Mouse (Mus musculus): ENCODE measurements around the gene Nrarp. TPM values are rescaled to one million over a fixed set of nuclear protein-coding genes. Genes with fewer than 3 reads are reported as not detected.

Nrarp gene
- polyA plus RNA-seq, 1 experiment from 2014 or later: 72.1 TPM

GRCm38 (mm10) chr2:25151280-25151956, 29.1 kb upstream of the Nrarp start:
- H3K4me3 ChIP-seq (ENCODE audit: low read depth, low read length): no peak overlapping the region
- H3K9me3 ChIP-seq (ENCODE audit: control insufficient read depth, low read length): no peaks in the 10 kb centered on the region
- H3K36me3 ChIP-seq (ENCODE audit: control insufficient read depth, insufficient read depth, low read length): no peaks in the 10 kb centered on the region
- DNase-seq (ENCODE audit: low spot score) (no peak), ATAC-seq (replicated peaks; ENCODE audit: low FRiP score) (no peak)
- WGBS: 73% methylated on average over 4 of the region's 4 CpGs
- no peaks in the 10 kb centered on the region for H3K27me3 ChIP-seq (ENCODE audit: control insufficient read depth, insufficient read depth, low read length)
- H3K4me1 ChIP-seq (replicated peaks; ENCODE audit: control insufficient read depth, insufficient read depth, low read length): no peaks in the 10 kb centered on the region
- H3K4me2 ChIP-seq (ENCODE audit: low read depth, low read length, severe bottlenecking): no peak overlapping the region
- no peak overlapping the region for H3K27ac ChIP-seq (ENCODE audit: low read depth, low read length)
- no peak overlapping the region for H3K9ac ChIP-seq (ENCODE audit: low read length)

- no peak overlapping the region for H3K4me3 ChIP-seq (ENCODE audit: low read depth, low read length)
- DNase-seq (ENCODE audit: low spot score) (no peak), ATAC-seq (replicated peaks; ENCODE audit: low FRiP score) (no peak)
- no peaks in the 10 kb centered on the region for H3K27me3 ChIP-seq (ENCODE audit: control insufficient read depth, insufficient read depth, low read length)
- no peaks in the 10 kb centered on the region for H3K4me1 ChIP-seq (replicated peaks; ENCODE audit: control insufficient read depth, insufficient read depth, low read length)
- H3K9ac ChIP-seq (ENCODE audit: low read length): no peak overlapping the region
- WGBS: 92% methylated on average over 3 of the region's 3 CpGs
- H3K27ac ChIP-seq (ENCODE audit: low read depth, low read length): no peak overlapping the region
- H3K9me3 ChIP-seq (ENCODE audit: control insufficient read depth, low read length): no peaks in the 10 kb centered on the region
- H3K4me2 ChIP-seq (ENCODE audit: low read depth, low read length, severe bottlenecking): no peak overlapping the region
- H3K36me3 ChIP-seq (ENCODE audit: control insufficient read depth, insufficient read depth, low read length): no peaks in the 10 kb centered on the region
These were observed 24.4 kb upstream of the Nrarp start for GRCm38 (mm10) chr2:25156177-25156576.

- ATAC-seq (replicated peaks; ENCODE audit: low FRiP score) (no peak), DNase-seq (ENCODE audit: low spot score) (no peak)
- H3K4me3 ChIP-seq (ENCODE audit: low read depth, low read length): no peak overlapping the region
- H3K27me3 ChIP-seq (ENCODE audit: control insufficient read depth, insufficient read depth, low read length): no peaks in the 10 kb centered on the region
- no peaks in the 10 kb centered on the region for H3K4me1 ChIP-seq (replicated peaks; ENCODE audit: control insufficient read depth, insufficient read depth, low read length)
- H3K27ac ChIP-seq (ENCODE audit: low read depth, low read length): no peak overlapping the region
- H3K36me3 ChIP-seq (ENCODE audit: control insufficient read depth, insufficient read depth, low read length): no peaks in the 10 kb centered on the region
- H3K4me2 ChIP-seq (ENCODE audit: low read depth, low read length, severe bottlenecking): no peak overlapping the region
- no peaks in the 10 kb centered on the region for H3K9me3 ChIP-seq (ENCODE audit: control insufficient read depth, low read length)
- no peak overlapping the region for H3K9ac ChIP-seq (ENCODE audit: low read length)
- 50% methylated on average over 2 of the region's 2 CpGs for WGBS
These were observed 23.6 kb upstream of the Nrarp start for GRCm38 (mm10) chr2:25156990-25157389.

GRCm38 (mm10) chr2:25157655-25158054, 22.9 kb upstream of the Nrarp start:
- Histone ChIP-seq H3K9me3 (ENCODE audit: control insufficient read depth, low read length) (no peaks in the 10 kb centered on the region), H3K9ac (ENCODE audit: low read length) (no peak overlapping the region), H3K4me1 (replicated peaks; ENCODE audit: control insufficient read depth, insufficient read depth, low read length) (no peaks in the 10 kb centered on the region), H3K36me3 (ENCODE audit: control insufficient read depth, insufficient read depth, low read length) (no peaks in the 10 kb centered on the region), H3K27ac (ENCODE audit: low read depth, low read length) (no peak overlapping the region), H3K4me2 (ENCODE audit: low read depth, low read length, severe bottlenecking) (no peak overlapping the region), H3K4me3 (ENCODE audit: low read depth, low read length) (no peak overlapping the region), H3K27me3 (ENCODE audit: control insufficient read depth, insufficient read depth, low read length) (no peaks in the 10 kb centered on the region)
- WGBS: 65% methylated on average over 2 of the region's 2 CpGs
- DNase-seq (ENCODE audit: low spot score): no peak
- no peak for ATAC-seq (replicated peaks; ENCODE audit: low FRiP score)

GRCm38 (mm10) chr2:25167481-25167880, 13.1 kb upstream of the Nrarp start:
- DNase-seq (ENCODE audit: low spot score) (no peak), ATAC-seq (replicated peaks; ENCODE audit: low FRiP score) (peak; percentile 52)
- Histone ChIP-seq H3K4me1 (replicated peaks; ENCODE audit: control insufficient read depth, insufficient read depth, low read length) (peaks cover 31% of the 10 kb centered on the region), H3K4me2 (ENCODE audit: low read depth, low read length, severe bottlenecking) (peak overlapping the region; percentile 61), H3K4me3 (ENCODE audit: low read depth, low read length) (peak overlapping the region; percentile 33), H3K9me3 (ENCODE audit: control insufficient read depth, low read length) (no peaks in the 10 kb centered on the region), H3K9ac (ENCODE audit: low read length) (peak overlapping the region; percentile 57), H3K36me3 (ENCODE audit: control insufficient read depth, insufficient read depth, low read length) (no peaks in the 10 kb centered on the region), H3K27me3 (ENCODE audit: control insufficient read depth, insufficient read depth, low read length) (no peaks in the 10 kb centered on the region), H3K27ac (ENCODE audit: low read depth, low read length) (peak overlapping the region; percentile 91)
- WGBS: 20% methylated on average over 4 of the region's 4 CpGs

- H3K4me1 ChIP-seq (replicated peaks; ENCODE audit: control insufficient read depth, insufficient read depth, low read length): peaks cover 30% of the 10 kb centered on the region
- peak; percentile 95 for DNase-seq (ENCODE audit: low spot score)
- peak overlapping the region; percentile 91 for H3K27ac ChIP-seq (ENCODE audit: low read depth, low read length)
- H3K4me2 ChIP-seq (ENCODE audit: low read depth, low read length, severe bottlenecking): peak overlapping the region; percentile 61
- under 1% methylated on average over 40 of the region's 41 CpGs for WGBS
- no peaks in the 10 kb centered on the region for H3K9me3 ChIP-seq (ENCODE audit: control insufficient read depth, low read length)
- no peaks in the 10 kb centered on the region for H3K36me3 ChIP-seq (ENCODE audit: control insufficient read depth, insufficient read depth, low read length)
- H3K9ac ChIP-seq (ENCODE audit: low read length): peak overlapping the region; percentile 57
- ATAC-seq (replicated peaks; ENCODE audit: low FRiP score): peak; percentile 88
- H3K27me3 ChIP-seq (ENCODE audit: control insufficient read depth, insufficient read depth, low read length): no peaks in the 10 kb centered on the region
- peak overlapping the region; percentile 33 for H3K4me3 ChIP-seq (ENCODE audit: low read depth, low read length)
These were observed 12.5 kb upstream of the Nrarp start for GRCm38 (mm10) chr2:25167919-25168664.

GRCm38 (mm10) chr2:25168665-25168978, 11.9 kb upstream of the Nrarp start:
- no peak for ATAC-seq (replicated peaks; ENCODE audit: low FRiP score)
- Histone ChIP-seq H3K9ac (ENCODE audit: low read length) (peak overlapping the region; percentile 57), H3K4me1 (replicated peaks; ENCODE audit: control insufficient read depth, insufficient read depth, low read length) (peaks cover 25% of the 10 kb centered on the region)

GRCm38 (mm10) chr2:25169778-25170177, 10.8 kb upstream of the Nrarp start:
- Histone ChIP-seq H3K36me3 (ENCODE audit: control insufficient read depth, insufficient read depth, low read length) (no peaks in the 10 kb centered on the region), H3K4me2 (ENCODE audit: low read depth, low read length, severe bottlenecking) (no peak overlapping the region), H3K9me3 (ENCODE audit: control insufficient read depth, low read length) (no peaks in the 10 kb centered on the region), H3K4me3 (ENCODE audit: low read depth, low read length) (no peak overlapping the region), H3K27me3 (ENCODE audit: control insufficient read depth, insufficient read depth, low read length) (no peaks in the 10 kb centered on the region), H3K4me1 (replicated peaks; ENCODE audit: control insufficient read depth, insufficient read depth, low read length) (peaks cover 22% of the 10 kb centered on the region), H3K9ac (ENCODE audit: low read length) (no peak overlapping the region), H3K27ac (ENCODE audit: low read depth, low read length) (no peak overlapping the region)
- DNase-seq (ENCODE audit: low spot score): peak; percentile 61
- no peak for ATAC-seq (replicated peaks; ENCODE audit: low FRiP score)
- WGBS: 6% methylated on average over 5 of the region's 5 CpGs

More at GRCm38 (mm10) chr2:25168665-25168978, 11.9 kb upstream of the Nrarp start:
- peak overlapping the region; percentile 61 for H3K4me2 ChIP-seq (ENCODE audit: low read depth, low read length, severe bottlenecking)
- WGBS: 2% methylated on average over 2 of the region's 2 CpGs
- H3K27me3 ChIP-seq (ENCODE audit: control insufficient read depth, insufficient read depth, low read length): no peaks in the 10 kb centered on the region
- no peaks in the 10 kb centered on the region for H3K9me3 ChIP-seq (ENCODE audit: control insufficient read depth, low read length)
- DNase-seq (ENCODE audit: low spot score): no peak
- peak overlapping the region; percentile 91 for H3K27ac ChIP-seq (ENCODE audit: low read depth, low read length)
- peak overlapping the region; percentile 33 for H3K4me3 ChIP-seq (ENCODE audit: low read depth, low read length)
- H3K36me3 ChIP-seq (ENCODE audit: control insufficient read depth, insufficient read depth, low read length): no peaks in the 10 kb centered on the region
